Mouse (Mus musculus) lung, adult 2 months (tissue): ENCODE measurements at regions not wholly inside any gene's neighbourhood (a gene's known extent, or its start where the extent isn't known, plus 50 kb on each side); places are given as distances from the start of the nearest gene placed in this dataset.

Experiments used
- CTCF ChIP-seq: fragments of 200-500 bp; IDR thresholded peaks from 2 replicates; pipeline ENCODE4 v1.5.1; 2011; ENCODE audit warnings: mild to moderate bottlenecking, low read length, control low read depth; ENCODE audit not compliant: insufficient read depth
- POLR2A ChIP-seq: fragments of 200-500 bp; IDR thresholded peaks from 2 replicates; pipeline ENCODE4 v1.6.1; 2011; ENCODE audit warnings: low read depth, mild to moderate bottlenecking, control low read depth, low read length, borderline replicate concordance; ENCODE audit errors: extremely low read depth

DNA sequence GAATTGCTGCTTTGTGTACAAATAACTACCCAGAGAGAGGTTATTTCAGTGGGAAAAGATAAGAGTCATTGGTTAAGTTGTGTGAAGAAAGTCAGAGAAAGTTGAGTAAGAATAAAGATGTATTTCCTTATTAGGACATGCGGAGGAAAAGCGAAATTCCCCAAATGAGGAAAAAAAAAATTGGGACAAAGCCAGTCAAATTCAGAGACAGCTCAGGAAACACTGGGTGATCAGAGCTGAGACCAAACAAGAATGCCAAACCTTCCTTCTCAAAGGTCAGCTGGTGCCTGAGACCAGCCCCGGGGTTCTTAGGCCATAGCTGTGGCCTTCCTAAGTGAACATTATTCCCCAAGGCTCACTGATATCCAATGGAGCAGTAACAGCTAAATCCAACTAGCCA, 345.2 kb upstream of the Thbs1 start:
- no peak for TF ChIP-seq POLR2A
- TF ChIP-seq CTCF = no peak
